12 mouse cellular contexts compared by ENCODE assay signal in genomic region chr8:83300135-83300534, GRCm38 (mm10). TPM values are rescaled to one million over a fixed set of nuclear protein-coding genes. Genes with fewer than 3 reads are reported as not detected.
DNase-seq lines count a peak whose midpoint lies in the region; ATAC-seq and TF ChIP-seq lines count a peak whose summit lies in the region.
"Had no signal": no experiment of that assay in that cellular context is flagged by ENCODE, and none has a peak within 500 bp of the region (broad histone marks: within the 10 kb centered on the region; RNA-seq: fewer than 3 reads in every experiment).

No protein-coding gene starts in this region.

- no peaks in the 10 kb centered on the region for H3K36me3 ChIP-seq in midbrain, postnatal 0 days (ENCODE audit: insufficient read depth, low read length)
- no peaks in the 10 kb centered on the region for H3K36me3 ChIP-seq in midbrain, embryonic 16.5 days (ENCODE audit: control insufficient read depth, insufficient read depth, low read length)
- H3K36me3 ChIP-seq in hindbrain, embryonic 12.5 days, result no peaks in the 10 kb centered on the region

- no peak overlapping the region for H3K4me2 ChIP-seq in midbrain, postnatal 0 days (ENCODE audit: low read depth, low read length, poor library complexity, severe bottlenecking)
- no peak overlapping the region for H3K4me2 ChIP-seq in midbrain, embryonic 16.5 days (ENCODE audit: low read length)
- H3K4me2 ChIP-seq in hindbrain, embryonic 12.5 days (replicated peaks), result no peak overlapping the region

- H3K9me3 ChIP-seq in midbrain, postnatal 0 days (ENCODE audit: low read length), result no peaks in the 10 kb centered on the region
- 0 out of 2 replicates have a peak, but pooled peaks cover 3% of the 10 kb centered on the region for H3K9me3 ChIP-seq in midbrain, embryonic 16.5 days (replicated peaks; ENCODE audit: control insufficient read depth, low read length, poor library complexity, severe bottlenecking)
- no peaks in the 10 kb centered on the region for H3K9me3 ChIP-seq in hindbrain, embryonic 12.5 days (replicated peaks)

- no peaks in the 10 kb centered on the region for H3K27me3 ChIP-seq in midbrain, postnatal 0 days (ENCODE audit: insufficient read depth, low read length)
- no peaks in the 10 kb centered on the region for H3K27me3 ChIP-seq in midbrain, embryonic 16.5 days (ENCODE audit: control insufficient read depth, insufficient read depth, low read depth, low read length)
- H3K27me3 ChIP-seq in hindbrain, embryonic 12.5 days, result no peaks in the 10 kb centered on the region

- no peak overlapping the region for H3K9ac ChIP-seq in midbrain, postnatal 0 days (replicated peaks; ENCODE audit: low read length, poor library complexity, severe bottlenecking)
- no peak overlapping the region for H3K9ac ChIP-seq in midbrain, embryonic 16.5 days (ENCODE audit: low read depth, low read length)
- H3K9ac ChIP-seq in hindbrain, embryonic 12.5 days, result no peak overlapping the region

- no peaks in the 10 kb centered on the region for H3K4me1 ChIP-seq in midbrain, postnatal 0 days (ENCODE audit: insufficient read depth, low read length)
- no peaks in the 10 kb centered on the region for H3K4me1 ChIP-seq in midbrain, embryonic 16.5 days (ENCODE audit: control insufficient read depth, insufficient read depth, low read length)
- no peaks in the 10 kb centered on the region for H3K4me1 ChIP-seq in cortical plate, adult 2 months (ENCODE audit: control insufficient read depth, insufficient read depth, low read length)
- H3K4me1 ChIP-seq in hindbrain, embryonic 12.5 days, result no peaks in the 10 kb centered on the region

- TF ChIP-seq POLR2A in cortical plate, adult 2 months (IDR thresholded peaks at IDR 0.05; ENCODE audit: extremely low read depth, insufficient read depth, low read length), result no peak

- ATAC-seq in midbrain, postnatal 0 days (ENCODE audit: low FRiP score), result no peak
- ATAC-seq in midbrain, embryonic 16.5 days, result no peak
- no peak for ATAC-seq in hindbrain, embryonic 12.5 days (ENCODE audit: low FRiP score)

- no peak overlapping the region for H3K27ac ChIP-seq in midbrain, postnatal 0 days (ENCODE audit: low read depth, low read length)
- H3K27ac ChIP-seq in midbrain, embryonic 16.5 days (ENCODE audit: low read length), result no peak overlapping the region
- no peak overlapping the region for H3K27ac ChIP-seq in cortical plate, adult 2 months (ENCODE audit: insufficient read depth, low read length)
- H3K27ac ChIP-seq in hindbrain, embryonic 12.5 days, result no peak overlapping the region

- peak; percentile 43 for DNase-seq in adrenal gland, postnatal 14 days
- DNase-seq in adrenal gland, adult 2 months, result no peak
- no peak for DNase-seq in midbrain, postnatal 0 days (ENCODE audit: low spot score)
- peak; percentile 19 for DNase-seq in thymus, postnatal 25 days
- no peak for DNase-seq in urinary bladder, adult 18-20 months (ENCODE audit: low spot score in 2 of 2)
- DNase-seq: gastrocnemius, postnatal 25 days; left cerebral cortex, postnatal 4 days; midbrain, embryonic 14.5 days had no signal

- 56% methylated on average over 1 of the region's 1 CpGs for WGBS in midbrain, postnatal 0 days
- WGBS in midbrain, embryonic 16.5 days, result 73% methylated on average over 1 of the region's 1 CpGs
- WGBS in hindbrain, embryonic 12.5 days, result 81% methylated on average over 1 of the region's 1 CpGs

- peak; percentile 25 for TF ChIP-seq CTCF in midbrain, postnatal 0 days (IDR thresholded peaks at IDR 0.05)
- 0 out of 2 replicates have a peak, but pooled peaks have one; percentile 10 for TF ChIP-seq CTCF in cortical plate, adult 2 months (IDR thresholded peaks at IDR 0.05; ENCODE audit: extremely low read depth, insufficient read depth, low read length)

- no peak overlapping the region for H3K4me3 ChIP-seq in midbrain, postnatal 0 days (ENCODE audit: low read depth, low read length)
- H3K4me3 ChIP-seq in midbrain, embryonic 16.5 days (ENCODE audit: low read depth, low read length), result no peak overlapping the region
- no peak overlapping the region for H3K4me3 ChIP-seq in cortical plate, adult 2 months (ENCODE audit: insufficient read depth, low read length)
- H3K4me3 ChIP-seq in hindbrain, embryonic 12.5 days, result no peak overlapping the region

RNA-seq across cellular contexts. Expression of gene Ucp1, which starts 10.0 kb away (rescaled TPM):
- total RNA-seq in adrenal gland, postnatal 14 days (2021), result 2,717 and 3,191 TPM in 2 replicates
- 1,000 to 10,000 TPM; 1,236 to 2,173 TPM for total RNA-seq in adrenal gland, adult 2 months (2021)
- 551 and 1,129 TPM in 2 replicates for polyA plus RNA-seq in adrenal gland, adult 2 months (2012; rRNA removed)
- total RNA-seq in midbrain, postnatal 0 days (2014; rRNA removed), result 0.52 TPM in 1 of 2 replicates, not detected in the other
- polyA plus RNA-seq in midbrain, postnatal 0 days (2015; fragmentation: Nextera tagmentation; extraction: Ambion mirVana), result 0.15 TPM in 1 of 2 replicates, not detected in the other
- polyA plus RNA-seq in midbrain, embryonic 16.5 days (2015; fragmentation: Nextera tagmentation; extraction: Ambion mirVana), result 0.18 TPM in 1 of 2 replicates, not detected in the other
- 0.10 and 0.26 TPM in 2 replicates for polyA plus RNA-seq in cortical plate, adult 2 months (2012; rRNA removed)
- polyA plus RNA-seq in hindbrain, embryonic 12.5 days (2016; fragmentation: Nextera tagmentation; extraction: Ambion mirVana), result 0.13 and 0.27 TPM in 2 replicates
- total RNA-seq: gastrocnemius, postnatal 25 days; left cerebral cortex, postnatal 4 days had no signal
- polyA plus RNA-seq: midbrain, embryonic 14.5 days had no signal

RNA-seq across cellular contexts. Expression of gene Elmod2, which starts 32.2 kb away (rescaled TPM):
- 24.5 and 25.4 TPM in 2 replicates for total RNA-seq in adrenal gland, postnatal 14 days (2021)
- 10 to 100 TPM; 24.6 to 27.8 TPM for total RNA-seq in adrenal gland, adult 2 months (2021)
- polyA plus RNA-seq in adrenal gland, adult 2 months (2012; rRNA removed), result 0.93 and 0.98 TPM in 2 replicates
- total RNA-seq in midbrain, postnatal 0 days (2014; rRNA removed), result 22.8 and 26.0 TPM in 2 replicates
- polyA plus RNA-seq in midbrain, postnatal 0 days (2015; fragmentation: Nextera tagmentation; extraction: Ambion mirVana), result 12.9 and 13.5 TPM in 2 replicates
- 28.9 and 31.6 TPM in 2 replicates for polyA plus RNA-seq in midbrain, embryonic 16.5 days (2015; fragmentation: Nextera tagmentation; extraction: Ambion mirVana)
- 9.2 and 9.4 TPM in 2 replicates for polyA plus RNA-seq in cortical plate, adult 2 months (2012; rRNA removed)
- 28.5 and 29.2 TPM in 2 replicates for polyA plus RNA-seq in hindbrain, embryonic 12.5 days (2016; fragmentation: Nextera tagmentation; extraction: Ambion mirVana)

RNA-seq across cellular contexts. Expression of gene Mgat4d, which starts 48.1 kb away (rescaled TPM):
- total RNA-seq in adrenal gland, postnatal 14 days (2021), result not detected in 2 replicates
- not detected for total RNA-seq in adrenal gland, adult 2 months (2021)
- not detected in 2 replicates for polyA plus RNA-seq in adrenal gland, adult 2 months (2012; rRNA removed)
- total RNA-seq in midbrain, postnatal 0 days (2014; rRNA removed), result not detected in 2 replicates
- not detected in 2 replicates for polyA plus RNA-seq in midbrain, postnatal 0 days (2015; fragmentation: Nextera tagmentation; extraction: Ambion mirVana)
- not detected in 2 replicates for polyA plus RNA-seq in midbrain, embryonic 16.5 days (2015; fragmentation: Nextera tagmentation; extraction: Ambion mirVana)
- polyA plus RNA-seq in cortical plate, adult 2 months (2012; rRNA removed), result not detected in 2 replicates
- not detected in 2 replicates for polyA plus RNA-seq in hindbrain, embryonic 12.5 days (2016; fragmentation: Nextera tagmentation; extraction: Ambion mirVana)
- total RNA-seq: gastrocnemius, postnatal 25 days; left cerebral cortex, postnatal 4 days had no signal
- polyA plus RNA-seq: embryonic facial prominence, embryonic 14.5 days; midbrain, embryonic 14.5 days had no signal

Comparison
In these comparisons a context has a peak if more than half of its experiments do, and no peak if none do; other contexts are left out.
1. DNase-seq: peak in adrenal gland, postnatal 14 days (single experiment) and thymus, postnatal 25 days (single experiment); none in adrenal gland, adult 2 months (single experiment), midbrain, postnatal 0 days (single experiment) and urinary bladder, adult 18-20 months (0 of 2).
2. RNA of gene Ucp1, which starts 10.0 kb away (polyA plus RNA-seq): 551 to 1,129 TPM in adrenal gland, adult 2 months; 0.18 TPM in midbrain, embryonic 16.5 days, 0.15 TPM in midbrain, postnatal 0 days, 0.13 to 0.27 TPM in hindbrain, embryonic 12.5 days and 0.10 to 0.26 TPM in cortical plate, adult 2 months; every median in the first group is over 100 times any median in the second.